Mouse (Mus musculus): ENCODE data around the gene Bub1. TPM values are rescaled to one million over a fixed set of nuclear protein-coding genes. Genes with fewer than 3 reads are reported as not detected.
A peak's percentile ranks its signal among the peaks of the same experiment; 100 is the strongest.

Bub1 gene
- polyA plus RNA-seq (2015; fragmentation: Nextera tagmentation; extraction: Ambion mirVana) = 30.8 and 36.8 TPM in 2 replicates

GRCm38 (mm10) chr2:127831401-127832102 is at the start of gene Bub1:
TSS of gene Bub1 (minus strand) at chr2:127831865.
- Histone ChIP-seq H3K9me3 (ENCODE audit: control insufficient read depth, low read length) (no peaks in the 10 kb centered on the region), H3K4me3 (ENCODE audit: low read length) (peak within 1 kb of the TSS; percentile 77), H3K4me2 (ENCODE audit: low read depth, low read length) (peak within 1 kb of the TSS; percentile 69), H3K27me3 (replicated peaks; ENCODE audit: control insufficient read depth, insufficient read depth, low read length) (no peaks in the 10 kb centered on the region; the same call in 1 of the 2 replicates), H3K4me1 (ENCODE audit: control insufficient read depth, insufficient read depth, low read length) (0 out of 2 replicates have a peak, but pooled peaks cover 4% of the 10 kb centered on the region), H3K36me3 (ENCODE audit: control insufficient read depth, insufficient read depth, low read length) (no peaks in the 10 kb centered on the region), H3K9ac (ENCODE audit: low read depth, low read length) (peak within 1 kb of the TSS; percentile 76), H3K27ac (ENCODE audit: low read length) (no peak within 1 kb of the TSS)
- under 1% methylated on average over 56 of the region's 56 CpGs for WGBS
- peak; percentile 99 for ATAC-seq

GRCm38 (mm10) chr2:127881063-127881462 is 49.4 kb upstream of the Bub1 start:
- H3K4me2 ChIP-seq (ENCODE audit: low read depth, low read length) = no peak overlapping the region
- WGBS = 57% methylated on average over 5 of the region's 5 CpGs
- no peak overlapping the region for H3K4me3 ChIP-seq (ENCODE audit: low read length)
- no peak overlapping the region for H3K27ac ChIP-seq (ENCODE audit: low read length)
- no peaks in the 10 kb centered on the region for H3K27me3 ChIP-seq (replicated peaks; ENCODE audit: control insufficient read depth, insufficient read depth, low read length)
- H3K36me3 ChIP-seq (ENCODE audit: control insufficient read depth, insufficient read depth, low read length) = no peaks in the 10 kb centered on the region
- no peak for ATAC-seq
- no peaks in the 10 kb centered on the region for H3K4me1 ChIP-seq (ENCODE audit: control insufficient read depth, insufficient read depth, low read length)
- H3K9ac ChIP-seq (ENCODE audit: low read depth, low read length) = no peak overlapping the region
- no peaks in the 10 kb centered on the region for H3K9me3 ChIP-seq (ENCODE audit: control insufficient read depth, low read length)

GRCm38 (mm10) chr2:127864381-127864780 is 32.7 kb upstream of the Bub1 start:
- WGBS = 80% methylated on average over 4 of the region's 4 CpGs
- no peak overlapping the region for H3K4me3 ChIP-seq (ENCODE audit: low read length)
- no peak for ATAC-seq
- H3K36me3 ChIP-seq (ENCODE audit: control insufficient read depth, insufficient read depth, low read length) = no peaks in the 10 kb centered on the region
- H3K9ac ChIP-seq (ENCODE audit: low read depth, low read length) = no peak overlapping the region
- H3K9me3 ChIP-seq (ENCODE audit: control insufficient read depth, low read length) = no peaks in the 10 kb centered on the region
- H3K27me3 ChIP-seq (replicated peaks; ENCODE audit: control insufficient read depth, insufficient read depth, low read length) = no peaks in the 10 kb centered on the region
- H3K27ac ChIP-seq (ENCODE audit: low read length) = no peak overlapping the region
- H3K4me1 ChIP-seq (ENCODE audit: control insufficient read depth, insufficient read depth, low read length) = no peaks in the 10 kb centered on the region
- no peak overlapping the region for H3K4me2 ChIP-seq (ENCODE audit: low read depth, low read length)

GRCm38 (mm10) chr2:127854332-127854991 is 22.8 kb upstream of the Bub1 start:
- ATAC-seq = peak; percentile 40; the same call in 1 of the 2 replicates
- H3K4me3 ChIP-seq (ENCODE audit: low read length) = no peak overlapping the region
- no peak overlapping the region for H3K27ac ChIP-seq (ENCODE audit: low read length)
- H3K9ac ChIP-seq (ENCODE audit: low read depth, low read length) = no peak overlapping the region
- no peaks in the 10 kb centered on the region for H3K36me3 ChIP-seq (ENCODE audit: control insufficient read depth, insufficient read depth, low read length)
- no peaks in the 10 kb centered on the region for H3K9me3 ChIP-seq (ENCODE audit: control insufficient read depth, low read length)
- 60% methylated on average over 4 of the region's 4 CpGs for WGBS
- H3K4me1 ChIP-seq (ENCODE audit: control insufficient read depth, insufficient read depth, low read length) = peaks cover 5% of the 10 kb centered on the region; the same call in 1 of the 2 replicates
- H3K4me2 ChIP-seq (ENCODE audit: low read depth, low read length) = no peak overlapping the region
- no peaks in the 10 kb centered on the region for H3K27me3 ChIP-seq (replicated peaks; ENCODE audit: control insufficient read depth, insufficient read depth, low read length)

GRCm38 (mm10) chr2:127850371-127850770 is 18.7 kb upstream of the Bub1 start:
- 71% methylated on average over 2 of the region's 2 CpGs for WGBS
- no peaks in the 10 kb centered on the region for H3K27me3 ChIP-seq (replicated peaks; ENCODE audit: control insufficient read depth, insufficient read depth, low read length)
- H3K4me2 ChIP-seq (ENCODE audit: low read depth, low read length) = no peak overlapping the region
- no peak overlapping the region for H3K9ac ChIP-seq (ENCODE audit: low read depth, low read length)
- no peaks in the 10 kb centered on the region for H3K9me3 ChIP-seq (ENCODE audit: control insufficient read depth, low read length)
- no peak overlapping the region for H3K4me3 ChIP-seq (ENCODE audit: low read length)
- no peak overlapping the region for H3K27ac ChIP-seq (ENCODE audit: low read length)
- H3K36me3 ChIP-seq (ENCODE audit: control insufficient read depth, insufficient read depth, low read length) = no peaks in the 10 kb centered on the region
- peaks cover 5% of the 10 kb centered on the region; the same call in 1 of the 2 replicates for H3K4me1 ChIP-seq (ENCODE audit: control insufficient read depth, insufficient read depth, low read length)
- ATAC-seq = no peak

GRCm38 (mm10) chr2:127846571-127846970 is 14.9 kb upstream of the Bub1 start:
- Histone ChIP-seq H3K27ac (ENCODE audit: low read length) (no peak overlapping the region), H3K9ac (ENCODE audit: low read depth, low read length) (no peak overlapping the region), H3K27me3 (replicated peaks; ENCODE audit: control insufficient read depth, insufficient read depth, low read length) (no peaks in the 10 kb centered on the region), H3K9me3 (ENCODE audit: control insufficient read depth, low read length) (no peaks in the 10 kb centered on the region), H3K4me1 (ENCODE audit: control insufficient read depth, insufficient read depth, low read length) (no peaks in the 10 kb centered on the region), H3K4me3 (ENCODE audit: low read length) (no peak overlapping the region), H3K36me3 (ENCODE audit: control insufficient read depth, insufficient read depth, low read length) (no peaks in the 10 kb centered on the region), H3K4me2 (ENCODE audit: low read depth, low read length) (no peak overlapping the region)
- 42% methylated on average over 1 of the region's 1 CpGs for WGBS
- ATAC-seq = no peak

- Histone ChIP-seq H3K9ac (ENCODE audit: low read depth, low read length) (no peak overlapping the region), H3K27me3 (replicated peaks; ENCODE audit: control insufficient read depth, insufficient read depth, low read length) (no peaks in the 10 kb centered on the region), H3K4me3 (ENCODE audit: low read length) (no peak overlapping the region), H3K4me1 (ENCODE audit: control insufficient read depth, insufficient read depth, low read length) (no peaks in the 10 kb centered on the region), H3K27ac (ENCODE audit: low read length) (no peak overlapping the region), H3K4me2 (ENCODE audit: low read depth, low read length) (no peak overlapping the region), H3K36me3 (ENCODE audit: control insufficient read depth, insufficient read depth, low read length) (no peaks in the 10 kb centered on the region), H3K9me3 (ENCODE audit: control insufficient read depth, low read length) (no peaks in the 10 kb centered on the region)
- no peak for ATAC-seq
Observed at GRCm38 (mm10) chr2:127846008-127846407, 14.3 kb upstream of the Bub1 start.

GRCm38 (mm10) chr2:127845346-127845982 is 13.8 kb upstream of the Bub1 start:
- Histone ChIP-seq H3K4me2 (ENCODE audit: low read depth, low read length) (no peak overlapping the region), H3K4me3 (ENCODE audit: low read length) (no peak overlapping the region), H3K9me3 (ENCODE audit: control insufficient read depth, low read length) (no peaks in the 10 kb centered on the region), H3K27ac (ENCODE audit: low read length) (no peak overlapping the region), H3K36me3 (ENCODE audit: control insufficient read depth, insufficient read depth, low read length) (no peaks in the 10 kb centered on the region), H3K27me3 (replicated peaks; ENCODE audit: control insufficient read depth, insufficient read depth, low read length) (peaks cover 4% of the 10 kb centered on the region; the same call in 1 of the 2 replicates), H3K4me1 (ENCODE audit: control insufficient read depth, insufficient read depth, low read length) (no peaks in the 10 kb centered on the region), H3K9ac (ENCODE audit: low read depth, low read length) (no peak overlapping the region)
- ATAC-seq = no peak
- 47% methylated on average over 7 of the region's 7 CpGs for WGBS

GRCm38 (mm10) chr2:127842421-127842820 is 10.8 kb upstream of the Bub1 start:
- H3K9me3 ChIP-seq (ENCODE audit: control insufficient read depth, low read length) = no peaks in the 10 kb centered on the region
- ATAC-seq = no peak
- 81% methylated on average over 3 of the region's 3 CpGs for WGBS
- no peak overlapping the region for H3K4me2 ChIP-seq (ENCODE audit: low read depth, low read length)
- no peaks in the 10 kb centered on the region for H3K4me1 ChIP-seq (ENCODE audit: control insufficient read depth, insufficient read depth, low read length)
- no peak overlapping the region for H3K9ac ChIP-seq (ENCODE audit: low read depth, low read length)
- no peak overlapping the region for H3K4me3 ChIP-seq (ENCODE audit: low read length)
- H3K27me3 ChIP-seq (replicated peaks; ENCODE audit: control insufficient read depth, insufficient read depth, low read length) = peaks cover 23% of the 10 kb centered on the region
- no peaks in the 10 kb centered on the region for H3K36me3 ChIP-seq (ENCODE audit: control insufficient read depth, insufficient read depth, low read length)
- no peak overlapping the region for H3K27ac ChIP-seq (ENCODE audit: low read length)

Measured in intestine, embryonic 16.5 days (tissue).